Mouse (Mus musculus) heart, embryonic 15.5 days (tissue): ENCODE measurements around the gene G6pc. TPM values are rescaled to one million over a fixed set of nuclear protein-coding genes. Genes with fewer than 3 reads are reported as not detected.

Source experiments
- ATAC-seq: fragments of 200-750 bp; cut with Nextera tagmentation; replicated peaks from 2 replicates; pipeline ENCODE4 v1.8.0; 2017; ENCODE audit warnings: low read depth, moderate TSS enrichment; ENCODE audit not compliant: insufficient number of reproducible peaks, insufficient read depth, low FRiP score
- H3K27ac ChIP-seq: fragments of 300-500 bp; sonication (generic); 2 replicates; pipeline ENCODE4 v1.5.1; 2015; ENCODE audit warnings: mild to moderate bottlenecking, inconsistent platforms
- H3K27me3 ChIP-seq: fragments of 300-500 bp; sonication (generic); 2 replicates; pipeline ENCODE4 v1.6.1; 2015; ENCODE audit warnings: inconsistent platforms
- H3K36me3 ChIP-seq: fragments of 300-500 bp; sonication (generic); 2 replicates; pipeline ENCODE4 v1.6.1; 2015; ENCODE audit warnings: mild to moderate bottlenecking, inconsistent platforms
- H3K4me1 ChIP-seq: fragments of 300-500 bp; sonication (generic); replicated peaks from 2 replicates; pipeline ENCODE4 v1.6.1; 2015; ENCODE audit warnings: inconsistent platforms
- H3K4me2 ChIP-seq: fragments of 300-500 bp; sonication (generic); 2 replicates; pipeline ENCODE4 v1.6.1; 2015; ENCODE audit warnings: inconsistent platforms, mild to moderate bottlenecking, moderate library complexity
- H3K4me3 ChIP-seq: fragments of 300-500 bp; sonication (generic); 2 replicates; pipeline ENCODE4 v1.5.1; 2015; ENCODE audit warnings: mild to moderate bottlenecking, inconsistent platforms
- H3K9ac ChIP-seq: fragments of 300-500 bp; sonication (generic); 2 replicates; pipeline ENCODE4 v1.6.1; 2015; ENCODE audit warnings: mild to moderate bottlenecking, inconsistent platforms
- H3K9me3 ChIP-seq: fragments of 300-500 bp; sonication (generic); replicated peaks from 2 replicates; pipeline ENCODE4 v1.6.1; 2016; ENCODE audit warnings: inconsistent platforms
- WGBS: fragments of 180-500 bp; shearing (Covaris S2); methylation state at CpG from one replicate; pipeline ENCODE4 v1.1.7; 2015; ENCODE audit warnings: mixed read lengths; 5-methylcytosine and 5-hydroxymethylcytosine counted together
- microRNA-seq: library from miRNA; unstranded; fragments of <30 nt; microRNA quantifications from one replicate; pipeline ENCODE4, GENCODE M21; 2016
- polyA plus RNA-seq: library from polyadenylated mRNA; unstranded; fragments of >200 nt; fragmentation: Nextera tagmentation; extraction: Ambion mirVana; gene quantifications from 2 replicates; pipeline ENCODE4 v1.2.1, GENCODE M21; 2015

Gene G6pc
- polyA plus RNA-seq, 1 experiment from 2014 or later, result not detected

DNA sequence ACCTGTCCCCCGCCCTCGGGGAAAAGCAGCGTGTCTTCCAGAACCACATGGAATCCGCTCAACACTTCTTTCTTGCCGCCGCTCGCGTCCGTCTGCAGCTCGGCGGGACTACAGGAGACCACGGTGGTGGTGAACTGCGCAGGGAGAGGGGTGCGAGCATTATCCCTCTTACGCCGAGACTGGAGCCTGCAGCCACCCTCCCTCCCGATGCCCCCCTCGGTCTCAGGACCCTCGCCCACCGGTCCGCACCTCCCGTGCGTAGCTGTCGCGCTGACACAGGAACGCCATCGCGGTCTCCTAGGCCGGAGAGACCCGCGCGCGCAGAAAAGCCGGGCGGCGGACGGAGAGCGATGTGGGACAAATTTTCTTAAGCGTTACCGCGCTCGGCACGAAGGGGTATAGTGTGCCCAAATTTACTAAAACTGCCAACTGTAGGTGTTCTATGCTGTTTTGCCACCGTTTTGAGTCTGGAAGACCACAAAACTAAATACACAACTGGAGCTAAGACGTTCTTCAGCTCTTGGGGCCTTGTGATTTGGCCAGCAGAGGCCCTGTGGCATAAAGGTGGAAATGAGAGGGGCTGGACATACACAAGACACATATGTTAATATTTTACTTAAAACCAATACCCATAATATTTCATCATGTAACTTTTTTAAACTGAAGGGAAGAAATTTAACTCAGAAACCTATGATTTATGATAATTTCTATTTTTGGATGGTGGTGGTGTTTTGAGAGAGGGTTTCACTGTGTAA lies 49.9 kb downstream of the G6pc start, which contains the start of gene Aarsd1:
Gene Aarsd1 (minus strand): TSS at position 515 of the 755 bp plus-strand sequence.
- peak; percentile 70 for ATAC-seq
- no peaks in the 10 kb centered on the region for H3K9me3 ChIP-seq
- under 1% methylated on average over 45 of the region's 45 CpGs for WGBS
- H3K9ac ChIP-seq, result peak within 1 kb of the TSS; percentile 78
- H3K27ac ChIP-seq, result peak within 1 kb of the TSS; percentile 62
- peaks cover 16% of the 10 kb centered on the region; the same call in 1 of the 2 replicates for H3K36me3 ChIP-seq
- no peaks in the 10 kb centered on the region for H3K27me3 ChIP-seq
- H3K4me3 ChIP-seq, result peak within 1 kb of the TSS; percentile 76
- H3K4me1 ChIP-seq, result peaks cover 7% of the 10 kb centered on the region
- peak within 1 kb of the TSS; percentile 85 for H3K4me2 ChIP-seq

DNA sequence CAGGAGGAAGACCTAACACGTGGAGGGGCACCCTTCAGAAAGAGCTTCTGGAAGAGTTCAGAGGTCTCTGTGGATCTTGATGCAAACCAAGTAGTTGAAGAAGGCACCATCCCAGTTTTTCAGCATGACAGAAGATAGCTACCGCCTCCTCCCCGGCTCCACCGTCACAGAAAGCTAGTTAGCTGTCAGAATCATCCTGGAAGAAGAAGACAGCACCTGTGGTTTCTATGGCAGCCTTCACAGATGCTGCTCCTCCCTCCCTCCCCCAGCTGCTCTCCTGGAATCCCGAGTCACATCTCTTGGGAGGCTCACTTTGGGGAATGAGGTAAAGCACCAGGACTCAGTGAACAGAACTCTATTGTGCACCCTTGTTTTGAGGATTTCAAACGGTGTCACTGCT lies 51.6 kb downstream of the G6pc start:
- Histone ChIP-seq H3K27me3 (no peaks in the 10 kb centered on the region), H3K4me2 (no peak overlapping the region), H3K9ac (no peak overlapping the region), H3K4me1 (peaks cover 16% of the 10 kb centered on the region), H3K4me3 (no peak overlapping the region), H3K27ac (no peak overlapping the region), H3K9me3 (no peaks in the 10 kb centered on the region), H3K36me3 (peaks cover 12% of the 10 kb centered on the region; the same call in 1 of the 2 replicates)
- 56% methylated on average over 6 of the region's 6 CpGs for WGBS
- no peak for ATAC-seq

DNA sequence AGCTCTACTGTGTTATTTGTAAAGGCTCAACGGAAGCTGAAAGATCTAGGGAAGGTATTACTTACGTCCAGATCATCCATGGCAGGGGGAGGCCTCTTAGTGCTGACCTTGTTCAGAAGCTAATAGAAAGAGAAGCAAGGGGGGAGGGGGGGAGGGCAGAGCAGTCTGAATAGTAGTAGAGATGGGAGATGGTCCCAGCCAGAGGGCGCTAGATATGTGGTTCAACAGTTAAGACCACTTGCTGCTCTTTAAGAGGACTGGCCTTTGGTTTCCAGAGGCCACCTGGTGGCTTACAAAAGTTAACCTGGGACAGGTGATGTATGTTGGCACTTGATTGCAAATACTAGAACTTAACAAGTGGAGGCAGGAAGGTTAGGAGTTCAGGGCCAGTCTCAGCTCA lies 52.2 kb downstream of the G6pc start:
- Histone ChIP-seq H3K36me3 (peaks cover 12% of the 10 kb centered on the region; the same call in 1 of the 2 replicates), H3K27me3 (no peaks in the 10 kb centered on the region), H3K4me1 (peaks cover 16% of the 10 kb centered on the region), H3K4me2 (no peak overlapping the region), H3K9me3 (no peaks in the 10 kb centered on the region), H3K9ac (no peak overlapping the region), H3K4me3 (no peak overlapping the region), H3K27ac (no peak overlapping the region)
- WGBS, result 46% methylated on average over 3 of the region's 3 CpGs
- no peak for ATAC-seq

DNA sequence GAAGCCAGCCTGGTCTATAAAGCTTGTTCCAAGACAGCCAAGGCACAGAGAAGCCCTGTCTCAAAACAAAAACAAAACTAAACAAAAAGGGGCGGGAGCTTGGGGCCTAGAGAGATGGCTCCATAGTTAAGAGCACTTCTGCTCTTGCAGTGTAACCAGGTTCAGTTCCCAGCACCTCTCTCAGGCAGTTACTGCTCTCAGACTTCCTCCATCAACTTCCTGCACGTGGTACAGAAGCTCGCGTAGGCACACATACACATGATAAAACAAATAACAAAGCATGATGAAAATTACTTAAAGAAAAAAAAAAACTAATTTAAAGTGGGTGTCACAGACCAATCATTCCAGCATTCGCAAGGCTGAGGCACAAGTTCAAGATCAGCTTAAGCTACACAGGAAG lies 52.8 kb downstream of the G6pc start:
- Histone ChIP-seq H3K36me3 (peaks cover 12% of the 10 kb centered on the region; the same call in 1 of the 2 replicates), H3K4me1 (peaks cover 16% of the 10 kb centered on the region)

DNA sequence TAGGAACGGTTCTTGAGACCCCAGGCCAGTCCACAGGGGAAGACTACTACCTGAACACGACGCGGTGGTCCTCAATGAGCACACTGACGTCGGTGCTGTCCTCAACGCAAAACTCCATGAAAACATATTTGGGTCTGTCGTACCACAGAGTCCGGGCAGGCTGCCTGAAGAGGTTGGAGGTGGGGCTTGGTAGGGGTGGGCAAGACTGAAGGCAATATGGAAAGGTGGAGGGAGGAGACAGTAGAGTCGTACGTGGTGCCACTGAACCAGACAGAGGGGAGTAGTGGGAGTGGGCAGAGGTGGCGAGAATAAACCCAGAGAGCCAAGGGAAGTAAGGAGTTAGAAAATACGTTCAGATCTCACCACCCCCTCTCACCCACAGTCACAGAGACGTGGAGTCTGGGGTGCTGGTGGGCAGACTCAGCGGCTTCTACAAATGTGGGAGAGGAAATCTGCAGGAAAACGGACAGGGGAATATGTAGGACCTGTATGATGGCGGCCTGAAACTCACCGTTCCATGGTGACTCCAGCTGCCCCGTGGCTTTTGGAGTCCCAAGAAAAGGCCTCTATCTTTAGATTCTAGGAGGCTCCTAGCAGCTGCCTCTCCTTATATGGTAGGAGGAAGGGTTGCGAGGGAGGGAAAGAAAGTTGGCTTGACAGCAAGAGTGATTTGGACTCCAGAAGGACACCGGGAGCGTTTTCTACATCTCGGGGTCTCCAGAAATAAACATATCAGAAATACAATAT lies 56.9 kb downstream of the G6pc start, which contains the start of gene Gm27029:
Gene Gm27029 (minus strand): TSS at position 692 of the 747 bp plus-strand sequence.
- peak within 1 kb of the TSS; percentile 98 for H3K4me3 ChIP-seq
- H3K27me3 ChIP-seq, result no peaks in the 10 kb centered on the region
- peak within 1 kb of the TSS; percentile 97 for H3K27ac ChIP-seq
- peaks cover 23% of the 10 kb centered on the region for H3K4me1 ChIP-seq
- peak; percentile 77 for ATAC-seq
- H3K36me3 ChIP-seq, result peaks cover 9% of the 10 kb centered on the region; the same call in 1 of the 2 replicates
- H3K9me3 ChIP-seq, result no peaks in the 10 kb centered on the region
- peak within 1 kb of the TSS; percentile 83 for H3K4me2 ChIP-seq
- WGBS, result 2% methylated on average over 23 of the region's 23 CpGs
- peak within 1 kb of the TSS; percentile 91 for H3K9ac ChIP-seq

More for the DNA sequence above, 52.8 kb downstream of the G6pc start:
- Histone ChIP-seq H3K4me2 (no peak overlapping the region), H3K4me3 (no peak overlapping the region), H3K27ac (no peak overlapping the region), H3K27me3 (no peaks in the 10 kb centered on the region), H3K9ac (no peak overlapping the region), H3K9me3 (no peaks in the 10 kb centered on the region)
- no peak for ATAC-seq
- WGBS, result 85% methylated on average over 5 of the region's 5 CpGs

DNA sequence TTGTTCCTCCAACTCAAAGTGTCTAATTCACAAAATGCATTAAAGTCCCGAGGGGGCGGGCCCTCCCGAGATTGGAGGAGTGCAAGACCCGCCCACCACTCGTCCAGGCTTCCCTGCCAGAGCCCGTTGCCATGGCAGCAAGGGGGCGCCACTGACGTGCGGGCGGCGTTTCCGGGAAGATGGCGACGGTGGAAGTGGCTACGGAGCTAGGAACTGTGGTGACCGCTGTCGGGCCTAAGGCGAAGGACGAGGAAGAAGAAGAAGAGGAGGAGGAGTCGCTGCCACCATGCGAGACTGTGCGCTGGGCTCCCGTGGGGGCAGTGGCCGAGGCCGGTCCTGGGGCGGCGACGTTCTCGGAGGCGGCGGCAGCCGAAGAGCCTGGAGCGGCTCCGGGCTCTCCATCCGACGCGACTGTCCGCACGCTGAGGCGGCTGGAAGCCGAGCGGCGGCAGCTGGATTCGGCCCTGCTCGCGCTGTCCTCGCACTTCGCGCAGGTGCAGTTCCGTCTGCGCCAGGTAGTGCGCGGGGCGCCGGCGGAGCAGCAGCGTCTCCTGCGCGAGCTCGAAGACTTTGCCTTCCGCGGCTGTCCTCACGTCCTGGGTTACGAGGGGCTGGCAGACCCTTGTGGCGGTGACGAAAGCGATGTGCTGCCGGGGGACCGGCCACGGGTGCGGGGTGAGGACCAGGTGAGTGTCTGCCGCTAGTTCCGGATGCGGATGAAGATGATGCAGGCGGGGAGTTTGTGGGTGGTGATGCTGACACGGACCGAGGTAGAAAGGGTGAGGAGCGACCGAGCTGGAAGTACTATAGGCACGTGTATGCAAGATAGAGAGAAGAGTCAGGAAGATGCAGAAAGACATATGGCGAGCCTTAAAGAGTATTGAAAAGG lies 57.8 kb downstream of the G6pc start, which contains the start of the genes Rundc1 and Ptges3l:
Gene Rundc1 (plus strand): TSS at position 161 of the 889 bp plus-strand sequence.
Gene Ptges3l (minus strand): TSS at position 409 of the 889 bp plus-strand sequence.
- peak within 1 kb of the TSS; percentile 98 for H3K4me3 ChIP-seq
- H3K4me1 ChIP-seq, result peaks cover 23% of the 10 kb centered on the region
- H3K9ac ChIP-seq, result peak within 1 kb of the TSS; percentile 91
- H3K27me3 ChIP-seq, result no peaks in the 10 kb centered on the region
- ATAC-seq, result peak; percentile 88
- H3K27ac ChIP-seq, result peak within 1 kb of the TSS; percentile 97
- under 1% methylated on average over 81 of the region's 81 CpGs for WGBS
- H3K9me3 ChIP-seq, result no peaks in the 10 kb centered on the region
- peaks cover 18% of the 10 kb centered on the region for H3K36me3 ChIP-seq
- peak within 1 kb of the TSS; percentile 83 for H3K4me2 ChIP-seq

DNA sequence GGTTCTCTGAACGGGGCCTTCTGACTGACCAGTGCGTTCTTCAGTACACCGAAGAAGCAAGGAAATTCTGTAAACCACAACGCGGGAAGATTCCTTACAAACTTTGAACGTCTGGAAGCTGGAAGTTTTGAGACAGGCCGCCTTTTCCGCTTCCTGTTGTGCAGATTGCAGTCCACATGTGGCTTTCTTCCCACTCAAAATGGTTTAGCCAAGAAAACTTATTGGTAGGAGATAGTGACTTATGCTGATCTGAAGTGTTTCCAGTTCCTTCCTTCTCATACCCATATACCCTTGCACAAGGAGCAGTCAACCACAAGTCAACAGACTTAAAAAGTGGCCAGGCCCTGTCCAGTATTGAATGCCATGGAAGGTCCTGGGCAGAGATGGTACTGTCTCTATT lies 58.8 kb downstream of the G6pc start:
- peaks cover 25% of the 10 kb centered on the region for H3K36me3 ChIP-seq
- H3K4me3 ChIP-seq, result peak overlapping the region; percentile 98
- ATAC-seq, result no peak
- peaks cover 23% of the 10 kb centered on the region for H3K4me1 ChIP-seq
- H3K27ac ChIP-seq, result no peak overlapping the region
- H3K9ac ChIP-seq, result peak overlapping the region; percentile 91
- WGBS, result 56% methylated on average over 8 of the region's 8 CpGs
- no peaks in the 10 kb centered on the region for H3K9me3 ChIP-seq
- no peaks in the 10 kb centered on the region for H3K27me3 ChIP-seq
- peak overlapping the region; percentile 83 for H3K4me2 ChIP-seq

Small RNAs within 50 kb of the gene (microRNA-seq; reads per million reads assigned to microRNA genes)
- gene Gm25593 (not detected), gene Mir6929 (0.63 reads per million)

Other genes with a start within 250 kb of the G6pc start
- gene Retreg3, start 247.7 kb upstream of the G6pc start, polyA plus RNA-seq, result 15.3 and 18.2 TPM in 2 replicates
- gene Tubg1, start 247.6 kb upstream of the G6pc start, polyA plus RNA-seq, result 62.1 and 71.6 TPM in 2 replicates
- 2.7 and 3.4 TPM in 2 replicates for gene Tubg2, start 211.7 kb upstream of the G6pc start, polyA plus RNA-seq
- 0.50 and 0.85 TPM in 2 replicates for gene Cntnap1, start 197.0 kb upstream of the G6pc start, polyA plus RNA-seq
- 10.5 and 13.6 TPM in 2 replicates for gene Plekhh3, start 196.2 kb upstream of the G6pc start, polyA plus RNA-seq
- gene Ccr10, start 192.1 kb upstream of the G6pc start, polyA plus RNA-seq, result 0.28 and 0.38 TPM in 2 replicates
- 13.3 and 15.0 TPM in 2 replicates for gene Ezh1, start 141.1 kb upstream of the G6pc start, polyA plus RNA-seq
- 196 and 210 TPM in 2 replicates for gene Ramp2, start 121.5 kb upstream of the G6pc start, polyA plus RNA-seq
- gene Vps25, start 113.9 kb upstream of the G6pc start, polyA plus RNA-seq, result 89.1 and 106 TPM in 2 replicates
- 4.1 and 7.2 TPM in 2 replicates for gene Wnk4, start 107.0 kb upstream of the G6pc start, polyA plus RNA-seq
- gene Cntd1, start 88.5 kb upstream of the G6pc start, polyA plus RNA-seq, result 0.61 and 0.68 TPM in 2 replicates
- 151 and 169 TPM in 2 replicates for gene Coa3, start 88.4 kb upstream of the G6pc start, polyA plus RNA-seq
- 114 and 145 TPM in 2 replicates for gene Becn1, start 65.3 kb upstream of the G6pc start, polyA plus RNA-seq
- gene Psme3, start 51.3 kb upstream of the G6pc start, polyA plus RNA-seq, result 89.2 and 109 TPM in 2 replicates
- gene Aoc2, start 42.5 kb upstream of the G6pc start, polyA plus RNA-seq, result 0.43 and 0.95 TPM in 2 replicates
- 1.9 and 2.7 TPM in 2 replicates for gene Aoc3, start 37.0 kb upstream of the G6pc start, polyA plus RNA-seq
- 36.9 and 42.7 TPM in 2 replicates for gene Aarsd1, start 50.1 kb downstream of the G6pc start, polyA plus RNA-seq
- gene Gm27029, start 57.2 kb downstream of the G6pc start, polyA plus RNA-seq, result 12.1 and 15.9 TPM in 2 replicates
- 13.9 and 18.2 TPM in 2 replicates for gene Rundc1, start 57.5 kb downstream of the G6pc start, polyA plus RNA-seq
- 66.5 and 81.5 TPM in 2 replicates for gene Ptges3l, start 57.8 kb downstream of the G6pc start, polyA plus RNA-seq
- 174 and 211 TPM in 2 replicates for gene Rpl27, start 74.7 kb downstream of the G6pc start, polyA plus RNA-seq
- 18.0 and 25.9 TPM in 2 replicates for gene Ifi35, start 80.8 kb downstream of the G6pc start, polyA plus RNA-seq
- 9.1 and 10.1 TPM in 2 replicates for gene Rnd2, start 97.4 kb downstream of the G6pc start, polyA plus RNA-seq
- gene Vat1, start 98.7 kb downstream of the G6pc start, polyA plus RNA-seq, result 30.2 and 38.6 TPM in 2 replicates
- 6.6 TPM in 2 replicates for gene Brca1, start 184.4 kb downstream of the G6pc start, polyA plus RNA-seq
- 58.5 and 60.6 TPM in 2 replicates for gene Nbr1, start 184.6 kb downstream of the G6pc start, polyA plus RNA-seq
- 4.8 and 6.8 TPM in 2 replicates for gene Tmem106a, start 214.7 kb downstream of the G6pc start, polyA plus RNA-seq
- gene Gm11634, start 231.7 kb downstream of the G6pc start, polyA plus RNA-seq, result not detected in 2 replicates